Mouse (Mus musculus) midbrain, embryonic 10.5 days (tissue): Measurements from ENCODE around the gene Slc4a10. TPM values are rescaled to one million over a fixed set of nuclear protein-coding genes. Genes with fewer than 3 reads are reported as not detected.

Source experiments
- DNase-seq: peaks from one replicate; pipeline ENCODE4 v3.0.0-alpha.2; 2017; ENCODE audit warnings: low spot score
- H3K27ac ChIP-seq: fragments of 300-500 bp; sonication (generic); replicated peaks from 2 replicates; pipeline ENCODE4 v1.5.1; 2016; ENCODE audit warnings: mild to moderate bottlenecking
- H3K27me3 ChIP-seq: fragments of 300-500 bp; sonication (generic); 2 replicates; pipeline ENCODE4 v1.6.1; 2016; ENCODE audit warnings: low read depth, mild to moderate bottlenecking; ENCODE audit not compliant: poor library complexity, severe bottlenecking
- H3K36me3 ChIP-seq: fragments of 300-500 bp; sonication (generic); 2 replicates; pipeline ENCODE4 v1.6.1; 2016; ENCODE audit warnings: mild to moderate bottlenecking, moderate library complexity
- H3K4me1 ChIP-seq: fragments of 300-500 bp; sonication (generic); 2 replicates; pipeline ENCODE4 v1.6.1; 2016
- H3K4me3 ChIP-seq: fragments of 300-500 bp; sonication (generic); 2 replicates; pipeline ENCODE4 v1.5.1; 2016; ENCODE audit warnings: mild to moderate bottlenecking, moderate library complexity
- H3K9me3 ChIP-seq: fragments of 300-500 bp; sonication (generic); replicated peaks from 2 replicates; pipeline ENCODE4 v1.6.1; 2016; ENCODE audit warnings: mild to moderate bottlenecking
- WGBS: fragments of 180-500 bp; shearing (Covaris S2); methylation state at CpG from one replicate; pipeline ENCODE4 v1.1.7; 2016; 5-methylcytosine and 5-hydroxymethylcytosine counted together
- polyA plus RNA-seq: library from polyadenylated mRNA; unstranded; fragments of >200 nt; fragmentation: Nextera tagmentation; extraction: Ambion mirVana; gene quantifications from 2 replicates; pipeline ENCODE4 v1.2.1, GENCODE M21; 2016

Slc4a10 gene
- polyA plus RNA-seq, 1 experiment from 2014 or later = not detected

GRCm38 (mm10) chr2:62362211-62362610 lies 315.9 kb downstream of the Slc4a10 start:
- Histone ChIP-seq H3K4me3 (no peak overlapping the region), H3K4me1 (no peaks in the 10 kb centered on the region), H3K9me3 (no peaks in the 10 kb centered on the region), H3K36me3 (no peaks in the 10 kb centered on the region), H3K27ac (no peak overlapping the region), H3K27me3 (no peaks in the 10 kb centered on the region)
- no peak for DNase-seq
- 91% methylated on average over 9 of the region's 9 CpGs for WGBS

GRCm38 (mm10) chr2:62363606-62364005 lies 317.3 kb downstream of the Slc4a10 start:
- DNase-seq = no peak
- no peaks in the 10 kb centered on the region for H3K9me3 ChIP-seq

DNA sequence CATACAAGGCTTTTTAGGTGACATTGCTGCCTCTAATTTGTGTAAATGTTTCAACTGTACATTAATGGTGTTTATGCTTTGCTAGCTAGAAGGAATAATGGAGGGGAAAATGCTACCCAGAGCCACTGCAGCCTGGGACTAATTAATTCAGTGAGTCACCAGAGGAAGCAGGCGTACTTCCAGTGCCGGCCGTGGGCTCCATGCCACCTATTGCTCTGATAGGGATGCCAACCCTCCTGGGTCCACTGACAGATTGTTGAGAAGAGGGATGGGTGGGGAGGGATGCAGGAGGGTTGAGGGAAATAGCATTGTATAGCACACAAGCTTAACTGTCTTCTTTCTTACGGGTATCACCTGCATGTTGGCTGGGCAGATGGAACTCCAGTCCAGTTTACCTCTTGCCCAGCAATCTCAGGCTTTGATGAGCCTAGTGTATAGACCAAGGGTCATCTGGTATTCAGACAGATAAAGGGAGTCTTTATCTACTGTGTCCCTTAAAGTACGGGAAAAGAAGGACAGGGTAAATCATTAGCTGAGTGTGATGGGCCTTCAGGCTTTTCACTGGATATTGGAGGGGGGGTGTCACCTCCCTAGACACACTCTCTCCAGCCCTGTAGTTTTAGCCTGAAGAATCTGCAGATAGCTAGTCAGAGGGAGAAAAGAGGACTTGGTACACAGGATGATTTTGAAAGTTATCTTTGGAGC lies 322.2 kb downstream of the Slc4a10 start:
- Histone ChIP-seq H3K4me1 (no peaks in the 10 kb centered on the region), H3K36me3 (no peaks in the 10 kb centered on the region), H3K9me3 (no peaks in the 10 kb centered on the region), H3K27ac (no peak overlapping the region), H3K27me3 (no peaks in the 10 kb centered on the region), H3K4me3 (no peak overlapping the region)
- DNase-seq = no peak
- WGBS = 88% methylated on average over 5 of the region's 5 CpGs

More at GRCm38 (mm10) chr2:62363606-62364005, 317.3 kb downstream of the Slc4a10 start:
- Histone ChIP-seq H3K4me3 (no peak overlapping the region), H3K4me1 (no peaks in the 10 kb centered on the region), H3K36me3 (no peaks in the 10 kb centered on the region), H3K27me3 (no peaks in the 10 kb centered on the region), H3K27ac (no peak overlapping the region)
- WGBS = 81% methylated on average over 4 of the region's 4 CpGs

DNA sequence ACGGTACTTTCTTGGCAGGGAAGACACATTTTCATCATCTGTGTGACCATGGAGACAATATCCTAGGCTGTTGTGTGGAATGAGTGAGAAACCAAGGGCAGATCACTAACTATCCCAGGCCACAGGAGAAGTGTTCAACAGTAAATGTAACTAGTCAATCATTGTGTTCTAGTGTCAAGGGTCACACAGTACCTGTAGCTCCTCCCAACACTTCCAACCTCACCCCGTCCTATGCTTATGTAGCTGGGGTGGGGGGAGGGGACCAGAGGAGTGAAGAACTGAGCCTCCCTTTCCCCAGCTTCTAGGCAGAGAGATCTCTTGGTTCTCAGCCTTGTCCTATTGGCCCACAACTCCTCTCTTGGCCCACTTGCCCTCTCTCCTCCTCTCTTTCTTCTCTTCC lies 323.8 kb downstream of the Slc4a10 start:
- 81% methylated on average over 2 of the region's 2 CpGs for WGBS
- Histone ChIP-seq H3K27ac (no peak overlapping the region), H3K27me3 (no peaks in the 10 kb centered on the region), H3K4me1 (no peaks in the 10 kb centered on the region), H3K9me3 (no peaks in the 10 kb centered on the region), H3K4me3 (no peak overlapping the region), H3K36me3 (no peaks in the 10 kb centered on the region)
- DNase-seq = no peak

- H3K4me1 ChIP-seq = no peaks in the 10 kb centered on the region
- no peak overlapping the region for H3K27ac ChIP-seq
- DNase-seq = no peak
- 82% methylated on average over 11 of the region's 11 CpGs for WGBS
- H3K9me3 ChIP-seq = no peaks in the 10 kb centered on the region
- H3K36me3 ChIP-seq = no peaks in the 10 kb centered on the region
- H3K4me3 ChIP-seq = no peak overlapping the region
- H3K27me3 ChIP-seq = no peaks in the 10 kb centered on the region
Measured at GRCm38 (mm10) chr2:62373692-62374091, 327.4 kb downstream of the Slc4a10 start.

Other genes starting within 250 kb of the Slc4a10 start
- gene Tbr1, start 243.5 kb upstream of the Slc4a10 start, polyA plus RNA-seq = 0.23 and 0.26 TPM in 2 replicates